Mouse (Mus musculus): ENCODE data around the gene Fgfr2.

Gene Fgfr2

DNA sequence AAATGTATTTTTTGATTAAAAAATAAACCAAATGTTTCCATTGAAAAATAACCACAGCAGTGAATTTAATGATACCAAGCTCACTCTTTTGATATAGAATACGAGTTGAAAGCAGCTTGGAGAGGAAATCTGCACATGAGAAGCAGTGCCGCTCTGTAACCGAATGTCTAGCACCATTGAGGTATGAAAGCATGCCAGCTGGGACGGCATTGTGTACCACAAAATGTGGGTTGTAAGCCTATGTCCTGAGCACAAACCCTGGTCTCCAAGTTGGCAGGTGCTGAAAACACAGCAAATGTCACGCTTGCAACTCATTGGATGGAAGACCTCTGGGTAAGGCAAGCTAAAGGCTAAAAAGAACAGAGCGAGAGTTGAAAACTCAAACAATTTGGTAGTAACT, 306.1 kb downstream of the Fgfr2 start:
- no peak for DNase-seq (ENCODE audit: low spot score)

- no peak for DNase-seq (ENCODE audit: low spot score)
These were observed 306.6 kb downstream of the Fgfr2 start for GRCm38 (mm10) chr7:132816528-132816927.

GRCm38 (mm10) chr7:132815081-132815480, 308.1 kb downstream of the Fgfr2 start:
- DNase-seq (ENCODE audit: low spot score), result no peak

- no peak for DNase-seq (ENCODE audit: low spot score)
These were observed 309.1 kb downstream of the Fgfr2 start for GRCm38 (mm10) chr7:132814089-132814450.

DNA sequence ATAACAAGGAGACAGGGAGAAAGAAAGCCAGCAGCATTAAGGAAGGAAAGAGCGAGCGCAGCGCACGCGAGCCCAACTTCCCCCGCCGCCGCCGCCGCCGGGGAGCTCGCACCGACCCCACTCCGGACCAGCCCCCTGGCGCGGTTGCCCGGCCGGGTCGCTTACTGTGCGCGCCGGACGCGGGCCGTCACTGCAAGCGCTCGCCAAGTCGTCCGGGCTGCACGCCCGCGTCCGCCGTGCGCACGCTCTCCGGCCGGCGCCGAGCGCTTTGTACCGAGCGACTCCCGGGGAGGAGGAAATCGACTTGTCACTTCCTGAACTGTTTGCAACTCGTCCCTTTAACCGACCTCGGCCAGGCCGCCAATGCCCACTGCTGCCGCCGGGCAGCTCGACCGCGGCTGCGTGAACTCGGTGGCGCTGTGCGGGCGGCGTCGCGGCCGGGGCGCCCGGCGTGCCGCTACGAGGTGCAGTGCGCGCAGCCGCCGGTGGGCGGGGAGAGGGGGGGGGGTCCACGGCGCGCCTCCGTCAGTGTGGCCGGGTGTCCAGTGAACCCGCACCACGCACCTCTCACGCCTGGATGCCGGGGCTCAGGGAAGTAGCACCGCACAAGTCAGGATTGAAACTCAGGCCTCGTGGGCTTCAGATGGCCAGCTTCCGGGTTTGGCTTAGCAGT, 309.6 kb downstream of the Fgfr2 start, which contains the start of gene Fam53b:
Fam53b (minus strand) TSS at position 471 of the 673 bp plus-strand sequence.
- peak; percentile 60 for DNase-seq (ENCODE audit: low spot score)

DNA sequence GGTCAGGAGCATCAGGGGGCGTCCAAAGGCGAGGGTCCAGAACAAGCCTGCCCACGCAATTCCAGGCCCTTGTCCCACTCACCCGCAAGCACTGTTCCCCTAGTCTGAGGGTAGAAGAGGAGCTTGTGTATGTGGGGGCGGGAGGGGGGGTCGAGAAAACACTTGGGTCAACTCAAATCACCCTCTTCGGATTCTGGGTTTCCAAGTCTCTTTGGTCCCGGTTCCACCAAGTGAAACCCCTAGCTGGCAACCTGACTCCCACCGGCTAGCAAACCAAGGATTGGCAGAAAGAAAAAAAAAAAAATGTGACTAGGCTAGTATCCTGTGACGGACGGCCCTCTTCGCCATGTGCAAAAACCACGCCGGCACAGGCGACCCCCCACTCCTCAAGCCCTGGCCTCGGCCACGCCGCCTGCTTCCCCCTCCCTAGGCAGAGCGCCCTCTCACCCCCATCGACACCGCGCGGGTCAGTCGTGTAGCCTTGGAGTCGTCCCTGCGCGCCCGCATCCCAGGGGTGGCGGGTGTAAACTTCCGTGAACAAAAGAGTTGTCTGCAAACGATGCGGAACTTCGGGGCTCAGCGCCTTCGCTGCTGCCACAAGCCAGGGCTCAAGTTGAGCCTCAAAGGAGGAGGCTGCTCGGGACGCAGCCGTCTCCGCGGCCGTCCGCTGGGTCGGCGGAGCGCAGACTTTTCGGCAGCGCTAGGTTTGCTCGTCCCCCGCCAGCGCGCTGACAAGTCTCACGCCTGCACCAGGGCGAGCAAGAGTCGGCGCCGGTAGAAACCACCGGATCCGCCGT, 310.3 kb downstream of the Fgfr2 start:
- DNase-seq (ENCODE audit: low spot score), result peak; percentile 54

DNA sequence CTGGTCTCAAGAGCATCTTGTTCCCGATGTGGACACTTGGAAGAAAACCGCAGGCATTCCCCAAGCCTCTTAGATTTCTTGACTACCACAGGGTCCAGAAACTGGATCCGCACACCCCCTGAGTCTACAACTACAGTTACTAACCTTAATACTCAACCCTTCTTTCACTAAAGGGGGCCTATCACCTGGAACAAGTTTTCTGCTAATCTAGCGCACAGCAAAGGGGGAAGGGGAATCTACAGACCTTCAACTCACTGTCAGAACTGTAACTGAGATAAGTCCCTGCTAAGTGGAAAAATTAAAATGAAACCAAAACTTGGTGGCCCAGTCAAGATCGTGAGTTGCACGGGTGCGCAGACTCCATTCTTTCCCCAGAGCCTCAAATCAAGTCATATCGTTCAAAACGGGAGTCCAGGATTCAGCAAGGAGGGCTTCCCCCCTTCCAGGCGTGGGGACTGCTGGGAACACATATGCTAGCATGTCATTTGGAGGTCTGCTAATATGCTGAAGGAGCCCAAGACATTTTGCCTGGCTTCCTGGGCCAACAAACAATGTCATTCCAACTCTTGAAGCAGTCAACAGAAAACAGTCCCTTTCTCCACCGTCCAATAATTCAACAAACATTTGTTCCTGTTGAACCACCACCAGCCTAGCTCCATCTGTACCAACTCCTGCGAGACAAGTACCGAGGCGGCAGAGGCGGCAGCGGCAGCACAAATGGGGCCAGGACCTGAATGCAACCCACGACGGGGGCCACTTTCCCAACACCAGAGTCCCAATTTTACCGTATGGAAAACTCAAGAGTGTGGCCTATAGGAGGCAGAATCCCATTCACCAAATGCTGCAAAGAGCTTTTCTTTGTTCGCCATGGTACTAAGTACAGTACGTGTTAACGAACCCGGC, 311.2 kb downstream of the Fgfr2 start:
- DNase-seq (ENCODE audit: low spot score), result no peak

DNA sequence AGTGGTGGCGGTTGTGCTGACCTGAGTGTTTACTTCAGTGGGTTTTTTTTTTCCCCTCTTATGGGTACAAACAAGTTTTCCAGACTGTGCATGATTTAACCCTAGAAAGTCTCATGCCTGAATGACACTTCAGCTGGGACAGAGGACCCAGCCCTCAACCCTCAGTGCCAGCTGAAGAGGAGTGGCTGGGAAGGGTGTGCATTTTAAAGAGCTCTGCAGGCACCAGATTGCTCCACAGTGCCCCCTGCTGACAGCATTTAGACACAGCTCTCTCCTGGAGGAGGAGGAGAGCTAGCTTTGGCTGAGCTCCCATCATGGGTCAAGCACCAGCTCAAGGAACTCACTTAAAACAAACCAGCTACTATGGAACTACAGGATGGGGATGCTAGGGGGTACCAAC, 312.3 kb downstream of the Fgfr2 start:
- DNase-seq (ENCODE audit: low spot score), result peak; percentile 94

- DNase-seq (ENCODE audit: low spot score), result no peak
These were observed 312.8 kb downstream of the Fgfr2 start for GRCm38 (mm10) chr7:132810368-132810767.

GRCm38 (mm10) chr7:132809721-132810120, 313.4 kb downstream of the Fgfr2 start:
- no peak for DNase-seq (ENCODE audit: low spot score)

GRCm38 (mm10) chr7:132808841-132809682, 314.1 kb downstream of the Fgfr2 start:
- DNase-seq (ENCODE audit: low spot score), result no peak

GRCm38 (mm10) chr7:132808051-132808796, 314.9 kb downstream of the Fgfr2 start:
- DNase-seq (ENCODE audit: low spot score), result no peak

- DNase-seq (ENCODE audit: low spot score), result no peak
These were observed 316.0 kb downstream of the Fgfr2 start for GRCm38 (mm10) chr7:132806926-132807857.

DNA sequence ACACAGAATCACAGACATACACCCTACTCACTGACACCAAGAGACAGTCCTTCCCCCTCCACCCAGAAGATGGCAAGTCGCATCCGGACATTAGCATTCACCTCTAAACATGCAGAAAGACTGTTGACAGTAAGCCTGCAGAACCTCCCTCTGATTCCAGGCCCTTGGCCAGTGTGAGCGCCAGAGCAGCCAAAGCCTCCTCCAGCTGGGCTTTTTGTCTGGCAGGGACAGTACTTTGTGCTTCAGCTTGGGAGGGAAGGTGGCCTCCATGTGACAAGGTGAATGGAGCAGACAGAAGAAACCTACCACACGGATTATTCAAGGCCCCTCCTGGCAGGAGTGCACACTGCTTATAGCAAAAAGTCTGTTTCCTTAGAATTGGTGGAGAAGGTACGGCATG, 316.9 kb downstream of the Fgfr2 start:
- no peak for DNase-seq (ENCODE audit: low spot score)

GRCm38 (mm10) chr7:132804951-132805350, 318.2 kb downstream of the Fgfr2 start:
- DNase-seq (ENCODE audit: low spot score), result no peak

DNA sequence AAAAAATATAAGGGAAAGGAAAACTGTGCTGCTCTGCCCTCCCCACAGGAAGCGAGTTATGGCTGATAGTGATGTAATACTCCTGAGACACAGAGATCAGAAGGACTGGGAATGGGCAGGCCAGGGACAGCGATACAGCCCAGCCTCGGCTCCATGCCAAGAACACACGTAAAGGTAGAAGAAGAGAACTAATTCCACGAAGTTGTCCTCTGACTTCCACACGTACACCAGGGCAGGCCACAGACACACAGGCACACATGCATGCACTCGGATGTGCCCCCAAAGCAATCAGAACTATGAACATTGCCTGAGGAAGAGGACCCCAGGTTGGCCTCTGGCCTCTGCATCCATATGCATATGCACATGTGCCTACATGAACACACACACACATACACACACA, 318.7 kb downstream of the Fgfr2 start:
- DNase-seq (ENCODE audit: low spot score), result no peak

DNA sequence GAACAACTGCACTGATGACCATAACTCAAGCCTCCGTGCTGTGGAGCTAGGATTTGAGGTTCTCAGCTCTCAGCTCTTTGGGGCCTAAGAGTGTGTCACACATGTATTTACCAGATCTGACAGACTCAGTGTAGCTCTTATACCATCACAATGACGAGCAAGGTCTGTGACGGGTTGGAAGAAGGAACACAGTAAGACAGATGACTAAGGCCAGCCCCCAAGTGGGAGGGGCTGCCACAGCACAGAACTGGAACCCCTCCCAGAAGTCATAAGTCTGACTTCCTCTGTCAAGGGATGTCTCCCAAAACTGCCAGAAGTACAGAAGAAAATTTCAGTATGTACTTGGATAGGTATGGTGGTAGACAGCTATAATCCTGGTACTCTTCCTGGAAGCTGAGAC, 319.2 kb downstream of the Fgfr2 start:
- DNase-seq (ENCODE audit: low spot score), result no peak

GRCm38 (mm10) chr7:132803336-132803735, 319.8 kb downstream of the Fgfr2 start:
- no peak for DNase-seq (ENCODE audit: low spot score)

DNA sequence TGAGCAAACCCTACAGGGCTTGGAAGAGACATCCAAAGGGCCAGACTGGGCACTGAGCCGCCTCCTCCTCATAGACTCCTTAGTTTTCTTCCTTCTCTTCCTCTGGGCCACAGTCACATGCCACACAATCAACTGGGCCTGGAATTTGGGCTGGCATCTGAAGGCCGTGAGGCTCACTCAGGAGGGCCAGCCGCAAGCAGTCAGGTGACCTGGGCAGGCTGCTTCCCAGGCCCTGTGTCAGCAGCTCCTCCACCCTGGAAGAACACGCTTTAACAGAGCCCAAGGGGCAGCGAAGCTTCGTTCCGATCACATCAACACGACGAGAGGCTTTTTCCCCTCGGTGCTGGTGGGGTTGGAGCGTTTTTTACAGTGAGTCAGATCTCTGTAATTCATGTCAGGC, 320.5 kb downstream of the Fgfr2 start:
- no peak for DNase-seq (ENCODE audit: low spot score)

DNA sequence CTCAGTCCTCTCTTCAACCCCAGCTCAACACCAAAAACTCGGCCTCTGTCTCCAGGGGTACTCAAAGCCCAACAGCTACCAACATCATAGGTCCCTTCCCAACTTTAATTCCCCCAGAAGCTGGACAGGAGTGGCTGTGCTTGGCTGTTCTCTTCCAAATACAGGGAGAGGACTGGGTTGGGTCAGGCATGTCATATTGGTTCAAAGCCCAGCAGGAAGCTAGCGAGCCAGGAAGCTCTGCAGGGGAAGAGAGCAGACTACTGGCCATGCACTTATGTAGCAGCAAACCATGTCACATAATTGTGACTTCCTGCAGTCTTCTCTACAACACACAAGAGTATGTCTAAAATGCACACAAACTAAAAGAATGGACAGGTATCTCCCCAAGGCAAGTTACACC, 321.1 kb downstream of the Fgfr2 start:
- no peak for DNase-seq (ENCODE audit: low spot score)
